Mouse (Mus musculus) forebrain, embryonic 14.5 days (tissue): ENCODE measurements around the gene Taf1c. TPM values are rescaled to one million over a fixed set of nuclear protein-coding genes. Genes with fewer than 3 reads are reported as not detected.
A peak's percentile ranks its signal among the peaks of the same experiment; 100 is the strongest.

Experiments used
- ATAC-seq: fragments of 200-750 bp; cut with Nextera tagmentation; 2 replicates; pipeline ENCODE4 v1.8.0; 2017; ENCODE audit warnings: mild to moderate bottlenecking, moderate library complexity
- DNase-seq: peaks from one replicate; pipeline ENCODE4 v3.0.0-alpha.2; 2015; ENCODE audit warnings: low spot score
- H3K27ac ChIP-seq: fragments of 300-500 bp; sonication (generic); 2 replicates; pipeline ENCODE4 v1.5.1; 2014; ENCODE audit warnings: low read depth, mild to moderate bottlenecking, control low read depth, low read length, moderate library complexity
- H3K27me3 ChIP-seq: fragments of 300-500 bp; sonication (generic); replicated peaks from 2 replicates; pipeline ENCODE4 v1.6.1; 2014; ENCODE audit warnings: low read length, control low read depth, mixed read lengths; ENCODE audit not compliant: control insufficient read depth, insufficient read depth
- H3K36me3 ChIP-seq: fragments of 300-500 bp; sonication (generic); 2 replicates; pipeline ENCODE4 v1.6.1; 2014; ENCODE audit warnings: low read length, control low read depth; ENCODE audit not compliant: control insufficient read depth, insufficient read depth
- H3K4me1 ChIP-seq: fragments of 300-500 bp; sonication (generic); 2 replicates; pipeline ENCODE4 v1.6.1; 2014; ENCODE audit warnings: antibody characterized with exemption, low read length, control low read depth; ENCODE audit not compliant: control insufficient read depth, insufficient read depth
- H3K4me2 ChIP-seq: fragments of 300-500 bp; sonication (generic); 2 replicates; pipeline ENCODE4 v1.6.1; 2014; ENCODE audit warnings: mild to moderate bottlenecking, control low read depth, low read length
- H3K4me3 ChIP-seq: fragments of 300-500 bp; sonication (generic); 2 replicates; pipeline ENCODE4 v1.5.1; 2014; ENCODE audit warnings: low read depth, low read length, control low read depth
- H3K9ac ChIP-seq: fragments of 300-500 bp; sonication (generic); 2 replicates; pipeline ENCODE4 v1.6.1; 2014; ENCODE audit warnings: mild to moderate bottlenecking, low read length, control low read depth, moderate library complexity
- H3K9me3 ChIP-seq: fragments of 300-500 bp; sonication (generic); replicated peaks from 2 replicates; pipeline ENCODE4 v1.6.1; 2016; ENCODE audit warnings: low read length, control low read depth, mixed read lengths; ENCODE audit not compliant: control insufficient read depth
- WGBS: fragments of 180-500 bp; shearing (Covaris S2); extraction: QIAGEN DNeasy Blood & Tissue Kit; methylation state at CpG from one replicate; pipeline ENCODE4 v1.1.7; 2014; 5-methylcytosine and 5-hydroxymethylcytosine counted together
- polyA plus RNA-seq: library from polyadenylated mRNA; unstranded; fragments of >200 nt; fragmentation: Nextera tagmentation; extraction: Ambion mirVana; gene quantifications from 2 replicates; pipeline ENCODE4 v1.2.1, GENCODE M21; 2014

Taf1c gene
- polyA plus RNA-seq, result 13.7 and 15.5 TPM in 2 replicates

GRCm38 (mm10) chr8:119604996-119605395, at the start of gene Taf1c:
Taf1c (minus strand) TSS chr8:119605222.
- peak within 1 kb of the TSS; percentile 77 for H3K4me3 ChIP-seq
- peak within 1 kb of the TSS; percentile 84 for H3K9ac ChIP-seq
- under 1% methylated on average over 23 of the region's 23 CpGs for WGBS
- no peaks in the 10 kb centered on the region for H3K27me3 ChIP-seq
- H3K4me2 ChIP-seq, result peak within 1 kb of the TSS; percentile 92
- H3K9me3 ChIP-seq, result no peaks in the 10 kb centered on the region
- no peak within 1 kb of the TSS for H3K27ac ChIP-seq
- peaks cover 29% of the 10 kb centered on the region for H3K36me3 ChIP-seq
- peak; percentile 87 for ATAC-seq
- peaks cover 8% of the 10 kb centered on the region for H3K4me1 ChIP-seq
- peak; percentile 97 for DNase-seq

- H3K4me2 ChIP-seq, result no peak overlapping the region
- no peaks in the 10 kb centered on the region for H3K4me1 ChIP-seq
- H3K27ac ChIP-seq, result no peak overlapping the region
- H3K9ac ChIP-seq, result no peak overlapping the region
- H3K36me3 ChIP-seq, result no peaks in the 10 kb centered on the region
- WGBS, result 84% methylated on average over 2 of the region's 2 CpGs
- H3K27me3 ChIP-seq, result no peaks in the 10 kb centered on the region
- DNase-seq (no peak), ATAC-seq (no peak)
- H3K4me3 ChIP-seq, result no peak overlapping the region
- no peaks in the 10 kb centered on the region for H3K9me3 ChIP-seq
Observed at GRCm38 (mm10) chr8:119651324-119651723, 46.3 kb upstream of the Taf1c start.

GRCm38 (mm10) chr8:119646846-119647245, 41.8 kb upstream of the Taf1c start:
- no peaks in the 10 kb centered on the region for H3K36me3 ChIP-seq
- H3K9ac ChIP-seq, result no peak overlapping the region
- no peak overlapping the region for H3K4me2 ChIP-seq
- ATAC-seq (no peak), DNase-seq (no peak)
- 83% methylated on average over 7 of the region's 7 CpGs for WGBS
- no peaks in the 10 kb centered on the region for H3K4me1 ChIP-seq
- H3K27me3 ChIP-seq, result no peaks in the 10 kb centered on the region
- H3K9me3 ChIP-seq, result no peaks in the 10 kb centered on the region
- H3K4me3 ChIP-seq, result no peak overlapping the region
- no peak overlapping the region for H3K27ac ChIP-seq

GRCm38 (mm10) chr8:119646197-119646596, 41.2 kb upstream of the Taf1c start:
- no peak overlapping the region for H3K9ac ChIP-seq
- no peak overlapping the region for H3K4me2 ChIP-seq
- H3K36me3 ChIP-seq, result no peaks in the 10 kb centered on the region
- H3K27me3 ChIP-seq, result no peaks in the 10 kb centered on the region
- WGBS, result 77% methylated on average over 3 of the region's 3 CpGs
- H3K9me3 ChIP-seq, result no peaks in the 10 kb centered on the region
- ATAC-seq, result no peak
- H3K27ac ChIP-seq, result no peak overlapping the region
- H3K4me1 ChIP-seq, result no peaks in the 10 kb centered on the region
- H3K4me3 ChIP-seq, result no peak overlapping the region
- no peak for DNase-seq

- no peaks in the 10 kb centered on the region for H3K27me3 ChIP-seq
- H3K9me3 ChIP-seq, result no peaks in the 10 kb centered on the region
- H3K4me1 ChIP-seq, result no peaks in the 10 kb centered on the region
- H3K27ac ChIP-seq, result no peak overlapping the region
- WGBS, result 57% methylated on average over 18 of the region's 18 CpGs
- H3K4me2 ChIP-seq, result no peak overlapping the region
- no peaks in the 10 kb centered on the region for H3K36me3 ChIP-seq
- no peak overlapping the region for H3K9ac ChIP-seq
- ATAC-seq (0 out of 2 replicates have a peak, but pooled peaks have one; percentile 20), DNase-seq (peak; percentile 35)
- H3K4me3 ChIP-seq, result no peak overlapping the region
Observed at GRCm38 (mm10) chr8:119644981-119645597, 40.1 kb upstream of the Taf1c start.

- DNase-seq, result no peak
Observed at GRCm38 (mm10) chr8:119644429-119644960, 39.5 kb upstream of the Taf1c start.

GRCm38 (mm10) chr8:119642960-119643359, 37.9 kb upstream of the Taf1c start:
- H3K9me3 ChIP-seq, result no peaks in the 10 kb centered on the region
- H3K9ac ChIP-seq, result no peak overlapping the region

More at GRCm38 (mm10) chr8:119644429-119644960, 39.5 kb upstream of the Taf1c start:
- ATAC-seq, result no peak
- Histone ChIP-seq H3K9me3 (no peaks in the 10 kb centered on the region), H3K4me3 (no peak overlapping the region), H3K27me3 (no peaks in the 10 kb centered on the region), H3K4me1 (no peaks in the 10 kb centered on the region), H3K4me2 (no peak overlapping the region), H3K27ac (no peak overlapping the region), H3K36me3 (no peaks in the 10 kb centered on the region), H3K9ac (no peak overlapping the region)
- WGBS, result 73% methylated on average over 17 of the region's 17 CpGs

GRCm38 (mm10) chr8:119641058-119641457, 36.0 kb upstream of the Taf1c start:
- Histone ChIP-seq H3K27ac (no peak overlapping the region), H3K9me3 (no peaks in the 10 kb centered on the region), H3K27me3 (no peaks in the 10 kb centered on the region), H3K36me3 (no peaks in the 10 kb centered on the region), H3K4me1 (no peaks in the 10 kb centered on the region), H3K4me2 (no peak overlapping the region), H3K9ac (no peak overlapping the region), H3K4me3 (no peak overlapping the region)
- DNase-seq (no peak), ATAC-seq (no peak)
- 82% methylated on average over 5 of the region's 5 CpGs for WGBS

More at GRCm38 (mm10) chr8:119642960-119643359, 37.9 kb upstream of the Taf1c start:
- DNase-seq (no peak), ATAC-seq (no peak)
- Histone ChIP-seq H3K27ac (no peak overlapping the region), H3K27me3 (no peaks in the 10 kb centered on the region), H3K4me1 (no peaks in the 10 kb centered on the region), H3K36me3 (no peaks in the 10 kb centered on the region), H3K4me3 (no peak overlapping the region), H3K4me2 (no peak overlapping the region)
- 94% methylated on average over 1 of the region's 1 CpGs for WGBS

GRCm38 (mm10) chr8:119639798-119640197, 34.8 kb upstream of the Taf1c start:
- WGBS, result 77% methylated on average over 7 of the region's 7 CpGs
- H3K36me3 ChIP-seq, result no peaks in the 10 kb centered on the region
- no peak overlapping the region for H3K9ac ChIP-seq
- no peak overlapping the region for H3K4me3 ChIP-seq
- no peak for DNase-seq
- no peak overlapping the region for H3K4me2 ChIP-seq
- ATAC-seq, result no peak
- H3K4me1 ChIP-seq, result no peaks in the 10 kb centered on the region
- no peaks in the 10 kb centered on the region for H3K9me3 ChIP-seq
- H3K27ac ChIP-seq, result no peak overlapping the region
- no peaks in the 10 kb centered on the region for H3K27me3 ChIP-seq
